Mouse (Mus musculus) forebrain, embryonic 14.5 days (tissue): ENCODE results near the gene Srd5a3. TPM values are rescaled to one million over a fixed set of nuclear protein-coding genes. Genes with fewer than 3 reads are reported as not detected.
"Not testable (repeated sequence)": the region's sequence is repeated elsewhere in the genome, so short reads cannot be mapped to it uniquely, and the experiment has no call there.

Experiments
- ATAC-seq: fragments of 200-750 bp; cut with Nextera tagmentation; 2 replicates; pipeline ENCODE4 v1.8.0; 2017; ENCODE audit warnings: mild to moderate bottlenecking, moderate library complexity
- DNase-seq: peaks from one replicate; pipeline ENCODE4 v3.0.0-alpha.2; 2015; ENCODE audit warnings: low spot score
- H3K27ac ChIP-seq: fragments of 300-500 bp; sonication (generic); 2 replicates; pipeline ENCODE4 v1.5.1; 2014; ENCODE audit warnings: low read depth, mild to moderate bottlenecking, control low read depth, low read length, moderate library complexity
- H3K27me3 ChIP-seq: fragments of 300-500 bp; sonication (generic); replicated peaks from 2 replicates; pipeline ENCODE4 v1.6.1; 2014; ENCODE audit warnings: low read length, control low read depth, mixed read lengths; ENCODE audit not compliant: control insufficient read depth, insufficient read depth
- H3K36me3 ChIP-seq: fragments of 300-500 bp; sonication (generic); 2 replicates; pipeline ENCODE4 v1.6.1; 2014; ENCODE audit warnings: low read length, control low read depth; ENCODE audit not compliant: control insufficient read depth, insufficient read depth
- H3K4me1 ChIP-seq: fragments of 300-500 bp; sonication (generic); 2 replicates; pipeline ENCODE4 v1.6.1; 2014; ENCODE audit warnings: antibody characterized with exemption, low read length, control low read depth; ENCODE audit not compliant: control insufficient read depth, insufficient read depth
- H3K4me2 ChIP-seq: fragments of 300-500 bp; sonication (generic); 2 replicates; pipeline ENCODE4 v1.6.1; 2014; ENCODE audit warnings: mild to moderate bottlenecking, control low read depth, low read length
- H3K4me3 ChIP-seq: fragments of 300-500 bp; sonication (generic); 2 replicates; pipeline ENCODE4 v1.5.1; 2014; ENCODE audit warnings: low read depth, low read length, control low read depth
- H3K9ac ChIP-seq: fragments of 300-500 bp; sonication (generic); 2 replicates; pipeline ENCODE4 v1.6.1; 2014; ENCODE audit warnings: mild to moderate bottlenecking, low read length, control low read depth, moderate library complexity
- H3K9me3 ChIP-seq: fragments of 300-500 bp; sonication (generic); replicated peaks from 2 replicates; pipeline ENCODE4 v1.6.1; 2016; ENCODE audit warnings: low read length, control low read depth, mixed read lengths; ENCODE audit not compliant: control insufficient read depth
- WGBS: fragments of 180-500 bp; shearing (Covaris S2); extraction: QIAGEN DNeasy Blood & Tissue Kit; methylation state at CpG from one replicate; pipeline ENCODE4 v1.1.7; 2014; 5-methylcytosine and 5-hydroxymethylcytosine counted together
- polyA plus RNA-seq: library from polyadenylated mRNA; unstranded; fragments of >200 nt; fragmentation: Nextera tagmentation; extraction: Ambion mirVana; gene quantifications from 2 replicates; pipeline ENCODE4 v1.2.1, GENCODE M21; 2014

Srd5a3 gene
- polyA plus RNA-seq, result 10.7 and 13.5 TPM in 2 replicates

GRCm38 (mm10) chr5:76139808-76140729 is at the start of gene Srd5a3:
Gene Srd5a3, plus strand, starts transcription at chr5:76140271.
- peaks cover 12% of the 10 kb centered on the region; the same call in 1 of the 2 replicates for H3K4me1 ChIP-seq
- peak within 1 kb of the TSS; percentile 93 for H3K27ac ChIP-seq
- DNase-seq (peak; percentile 95), ATAC-seq (peak; percentile 97)
- peak within 1 kb of the TSS; percentile 62 for H3K4me2 ChIP-seq
- H3K9ac ChIP-seq, result peak within 1 kb of the TSS; percentile 86
- no peaks in the 10 kb centered on the region for H3K27me3 ChIP-seq
- H3K4me3 ChIP-seq, result peak within 1 kb of the TSS; percentile 67
- 2% methylated on average over 52 of the region's 69 CpGs for WGBS
- no peaks in the 10 kb centered on the region for H3K36me3 ChIP-seq
- no peaks in the 10 kb centered on the region for H3K9me3 ChIP-seq

DNA sequence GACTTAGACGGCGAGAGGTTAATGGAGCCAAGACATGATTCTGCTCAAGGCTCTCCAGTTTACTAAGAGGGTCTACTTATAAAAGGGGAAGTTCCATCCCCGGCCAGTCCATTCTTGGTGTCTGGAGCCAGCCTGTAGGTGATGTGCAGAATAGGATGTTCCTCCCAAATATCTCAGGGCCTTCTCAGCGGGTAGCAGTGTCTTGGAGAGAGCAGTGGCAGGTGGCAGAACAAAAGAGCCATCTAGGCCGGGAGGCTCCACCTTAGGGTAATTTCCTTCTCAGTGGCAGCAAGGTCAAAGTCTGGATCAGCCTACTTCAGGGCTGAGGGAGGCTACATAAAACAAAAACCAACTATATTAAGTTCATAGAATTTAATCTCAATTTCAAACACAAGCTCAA is 36.3 kb upstream of the Srd5a3 start:
- 78% methylated on average over 5 of the region's 5 CpGs for WGBS
- H3K27ac ChIP-seq, result not testable (repeated sequence)

GRCm38 (mm10) chr5:76107306-76107705 is 32.8 kb upstream of the Srd5a3 start:
- WGBS, result 75% methylated on average over 5 of the region's 5 CpGs
- H3K4me1 ChIP-seq, result no peaks in the 10 kb centered on the region
- no peaks in the 10 kb centered on the region for H3K27me3 ChIP-seq
- no peaks in the 10 kb centered on the region for H3K9me3 ChIP-seq
- no peak overlapping the region for H3K9ac ChIP-seq
- ATAC-seq, result no peak
- DNase-seq, result no peak
- no peak overlapping the region for H3K4me3 ChIP-seq
- no peak overlapping the region for H3K4me2 ChIP-seq
- no peak overlapping the region for H3K27ac ChIP-seq
- H3K36me3 ChIP-seq, result no peaks in the 10 kb centered on the region

More for the DNA sequence above, 36.3 kb upstream of the Srd5a3 start:
- H3K4me2 ChIP-seq, H3K4me3 ChIP-seq, H3K9me3 ChIP-seq, H3K9ac ChIP-seq, H3K36me3 ChIP-seq, H3K4me1 ChIP-seq, DNase-seq, H3K27me3 ChIP-seq, ATAC-seq: not testable (repeated sequence)

DNA sequence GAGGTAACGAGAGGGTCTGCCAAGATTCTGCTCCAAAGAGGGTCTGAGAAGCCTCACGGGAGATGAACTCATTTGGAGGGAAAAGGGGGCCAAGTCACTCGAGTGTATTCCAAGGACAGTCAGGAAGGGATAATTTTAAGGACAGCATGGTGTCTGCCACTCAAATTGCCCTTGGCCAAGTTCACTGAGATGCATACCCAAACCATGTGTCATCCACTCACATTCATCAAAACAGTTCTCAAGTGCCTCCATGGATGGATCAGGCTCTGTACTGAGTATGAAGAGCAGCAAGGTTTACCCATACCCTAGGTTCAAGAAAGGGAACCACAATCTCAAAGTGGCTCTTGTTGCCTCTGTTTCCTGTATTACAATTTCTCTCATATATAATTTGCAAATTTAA is 31.6 kb upstream of the Srd5a3 start:
- H3K36me3 ChIP-seq, result no peaks in the 10 kb centered on the region
- 81% methylated on average over 3 of the region's 3 CpGs for WGBS
- no peak overlapping the region for H3K4me3 ChIP-seq
- no peak overlapping the region for H3K9ac ChIP-seq
- ATAC-seq (no peak), DNase-seq (no peak)
- H3K4me1 ChIP-seq, result no peaks in the 10 kb centered on the region
- no peaks in the 10 kb centered on the region for H3K27me3 ChIP-seq
- no peak overlapping the region for H3K27ac ChIP-seq
- H3K4me2 ChIP-seq, result no peak overlapping the region
- H3K9me3 ChIP-seq, result no peaks in the 10 kb centered on the region

DNA sequence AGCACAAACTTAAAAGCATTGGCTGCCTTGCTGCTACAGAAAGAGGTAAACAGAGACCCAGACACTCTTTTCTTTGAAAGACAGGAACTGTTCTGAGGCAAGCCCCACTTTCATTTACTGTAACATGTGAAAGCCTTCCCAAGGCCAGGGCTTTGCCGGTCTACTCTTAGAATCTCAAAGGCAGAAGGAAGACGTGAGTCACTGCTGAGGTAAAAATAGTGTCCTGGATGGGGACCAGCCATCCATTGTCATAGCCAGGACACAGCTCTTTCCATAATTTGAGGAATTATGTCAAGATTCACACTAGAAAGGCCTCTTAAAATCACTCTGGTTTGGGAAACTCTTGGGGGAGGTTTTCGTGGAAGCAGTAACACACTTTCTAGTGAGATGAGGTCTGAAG is 28.9 kb upstream of the Srd5a3 start:
- ATAC-seq (no peak), DNase-seq (no peak)
- no peak overlapping the region for H3K27ac ChIP-seq
- H3K4me1 ChIP-seq, result no peaks in the 10 kb centered on the region
- no peaks in the 10 kb centered on the region for H3K36me3 ChIP-seq
- H3K4me2 ChIP-seq, result no peak overlapping the region
- 90% methylated on average over 3 of the region's 3 CpGs for WGBS
- no peaks in the 10 kb centered on the region for H3K27me3 ChIP-seq
- no peaks in the 10 kb centered on the region for H3K9me3 ChIP-seq
- no peak overlapping the region for H3K4me3 ChIP-seq
- H3K9ac ChIP-seq, result no peak overlapping the region

DNA sequence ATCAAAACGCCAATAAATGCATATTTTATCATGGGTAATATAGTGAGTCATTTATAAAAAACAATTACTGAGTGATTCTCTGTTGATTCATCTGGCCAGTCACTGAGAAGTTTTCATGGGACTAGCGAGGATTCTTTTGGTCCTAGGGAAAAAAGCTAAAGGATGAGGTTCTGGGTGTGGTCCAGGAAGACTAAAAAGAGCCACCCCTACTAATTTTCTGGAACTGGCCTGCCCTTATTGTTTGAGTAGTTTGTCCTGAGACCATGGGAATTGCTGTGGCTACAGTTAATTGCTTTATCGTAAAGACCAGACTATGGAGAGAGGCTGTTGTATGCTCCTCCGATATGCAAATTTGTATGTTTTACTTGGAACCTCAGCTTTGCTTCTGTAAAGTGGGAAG is 28.1 kb upstream of the Srd5a3 start:
- no peak overlapping the region for H3K4me2 ChIP-seq
- no peaks in the 10 kb centered on the region for H3K4me1 ChIP-seq
- H3K4me3 ChIP-seq, result no peak overlapping the region
- WGBS, result 74% methylated on average over 4 of the region's 4 CpGs
- no peaks in the 10 kb centered on the region for H3K9me3 ChIP-seq
- DNase-seq, result no peak
- H3K9ac ChIP-seq, result no peak overlapping the region
- H3K36me3 ChIP-seq, result no peaks in the 10 kb centered on the region
- H3K27me3 ChIP-seq, result no peaks in the 10 kb centered on the region
- no peak overlapping the region for H3K27ac ChIP-seq
- ATAC-seq, result no peak

- no peak for ATAC-seq
- 86% methylated on average over 8 of the region's 8 CpGs for WGBS
- H3K27ac ChIP-seq, result no peak overlapping the region
- H3K4me1 ChIP-seq, result no peaks in the 10 kb centered on the region
- no peak overlapping the region for H3K4me3 ChIP-seq
- no peak overlapping the region for H3K9ac ChIP-seq
- no peaks in the 10 kb centered on the region for H3K27me3 ChIP-seq
- H3K9me3 ChIP-seq, result no peaks in the 10 kb centered on the region
- no peaks in the 10 kb centered on the region for H3K36me3 ChIP-seq
- no peak for DNase-seq
- H3K4me2 ChIP-seq, result no peak overlapping the region
These were observed 24.5 kb upstream of the Srd5a3 start for GRCm38 (mm10) chr5:76115436-76116041.

- H3K36me3 ChIP-seq, result no peaks in the 10 kb centered on the region
- no peak for ATAC-seq
- no peak overlapping the region for H3K9ac ChIP-seq
- no peaks in the 10 kb centered on the region for H3K4me1 ChIP-seq
- no peaks in the 10 kb centered on the region for H3K9me3 ChIP-seq
- DNase-seq, result peak; percentile 77
- 39% methylated on average over 7 of the region's 7 CpGs for WGBS
- no peaks in the 10 kb centered on the region for H3K27me3 ChIP-seq
- no peak overlapping the region for H3K4me3 ChIP-seq
- no peak overlapping the region for H3K4me2 ChIP-seq
- no peak overlapping the region for H3K27ac ChIP-seq
These were observed 21.6 kb upstream of the Srd5a3 start for GRCm38 (mm10) chr5:76118441-76118840.

- no peak overlapping the region for H3K9ac ChIP-seq
- no peaks in the 10 kb centered on the region for H3K4me1 ChIP-seq
- H3K4me2 ChIP-seq, result no peak overlapping the region
- no peaks in the 10 kb centered on the region for H3K9me3 ChIP-seq
- no peak overlapping the region for H3K4me3 ChIP-seq
- DNase-seq (no peak), ATAC-seq (no peak)
- no peak overlapping the region for H3K27ac ChIP-seq
- no peaks in the 10 kb centered on the region for H3K36me3 ChIP-seq
- H3K27me3 ChIP-seq, result no peaks in the 10 kb centered on the region
- 88% methylated on average over 5 of the region's 5 CpGs for WGBS
These were observed 19.4 kb upstream of the Srd5a3 start for GRCm38 (mm10) chr5:76120634-76121033.
